Mouse (Mus musculus): ENCODE data around the gene Ppm1j.

DNA sequence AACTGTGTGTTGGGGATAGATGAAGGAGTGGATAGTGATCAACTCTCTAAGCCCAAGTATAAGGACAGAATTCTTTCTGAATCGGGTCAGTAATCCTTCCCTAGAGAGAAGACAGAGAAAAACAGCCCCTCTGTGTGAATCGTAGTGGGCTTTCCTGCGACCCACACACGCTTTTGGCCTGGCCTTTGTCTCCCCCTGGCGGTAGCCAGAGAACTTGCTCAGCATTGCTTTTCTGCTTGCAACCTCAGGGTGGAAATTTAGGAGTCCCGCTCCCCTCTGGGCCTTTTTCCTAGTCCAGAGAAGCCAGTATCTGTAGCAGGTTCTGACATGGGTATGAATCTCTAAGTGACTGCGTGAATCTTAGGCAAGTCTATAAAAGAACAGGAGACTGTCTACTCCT is 907 bp upstream of the Ppm1j start:
- TF ChIP-seq CTCF (IDR thresholded peaks at IDR 0.05; ENCODE audit: low read depth, low read length) (peak; percentile 91), POLR2A (IDR thresholded peaks at IDR 0.05; ENCODE audit: extremely low read depth, insufficient read depth, low read length) (no peak)

All from liver, adult 2 months (tissue).